Mouse (Mus musculus) left cerebral cortex, postnatal 25 days (tissue): ENCODE measurements around the gene Krt81. TPM values are rescaled to one million over a fixed set of nuclear protein-coding genes. Genes with fewer than 3 reads are reported as not detected.

ENCODE experiments used
- DNase-seq, 2 experiments: peaks; one replicate each; pipeline ENCODE4 v3.0.0; 2022; ENCODE audit warnings: low spot score in 2 of 2, mixed read lengths in 1 of 2
- intact Hi-C: fragments of 180-260 bp; cut with DNase I; formaldehyde crosslinking; loops from one replicate; pipeline ENCODE4 v1.15.1; 2025
- total RNA-seq, 2 experiments: library from RNA; stranded (reverse); gene quantifications; 2 replicates each; pipeline ENCODE4 v1.2.3; 2021

Krt81 gene
- total RNA-seq, 2 experiments from 2014 or later: not detected

- no peak for DNase-seq
- intact Hi-C loops: no loop called here
These were observed 8.3 kb downstream of the Krt81 start for GRCm38 (mm10) chr15:101455292-101455691.

GRCm38 (mm10) chr15:101454774-101455173, 8.8 kb downstream of the Krt81 start:
- no peak for DNase-seq
- intact Hi-C loops: loop anchor here (5.0 kb wide), 1 partner anchor 112 kb away; no protein-coding TSS in a partner anchor

DNA sequence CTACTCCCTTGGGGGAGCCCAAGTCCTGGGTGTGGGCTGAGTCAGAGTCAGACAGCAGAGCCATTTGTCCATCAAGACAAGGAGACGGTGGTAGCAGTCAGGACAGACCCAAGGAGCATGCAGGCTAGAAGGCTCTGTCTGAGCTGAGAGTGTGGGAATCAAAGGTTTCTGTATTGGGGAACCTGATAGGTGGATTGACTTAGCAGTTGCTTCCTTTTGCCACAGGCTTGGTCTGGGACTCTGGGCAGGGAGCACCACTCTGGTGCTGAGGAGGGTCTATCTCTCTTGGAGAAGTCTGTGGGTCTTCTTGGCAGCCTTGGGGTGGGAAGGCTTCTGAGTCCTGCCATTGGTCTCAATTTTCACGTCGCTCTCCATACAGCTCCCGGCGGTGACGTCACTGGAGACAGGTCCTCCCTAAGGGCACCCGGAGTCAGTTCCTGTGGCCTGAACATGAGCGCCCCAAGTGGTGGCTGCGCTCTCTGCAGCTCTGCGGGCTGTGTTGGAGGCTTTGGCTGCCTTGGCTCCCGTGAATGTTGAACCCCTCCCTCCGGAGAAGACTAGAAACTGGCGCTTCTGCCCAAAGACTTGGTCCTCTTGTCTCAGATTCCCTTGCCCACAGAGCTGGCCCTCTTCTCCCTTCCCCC, 10.3 kb downstream of the Krt81 start:
- intact Hi-C loops: loop anchor here (5.0 kb wide), 1 partner anchor 111 kb away; no protein-coding TSS in a partner anchor
- peak; percentile 60 to 74 for DNase-seq

DNA sequence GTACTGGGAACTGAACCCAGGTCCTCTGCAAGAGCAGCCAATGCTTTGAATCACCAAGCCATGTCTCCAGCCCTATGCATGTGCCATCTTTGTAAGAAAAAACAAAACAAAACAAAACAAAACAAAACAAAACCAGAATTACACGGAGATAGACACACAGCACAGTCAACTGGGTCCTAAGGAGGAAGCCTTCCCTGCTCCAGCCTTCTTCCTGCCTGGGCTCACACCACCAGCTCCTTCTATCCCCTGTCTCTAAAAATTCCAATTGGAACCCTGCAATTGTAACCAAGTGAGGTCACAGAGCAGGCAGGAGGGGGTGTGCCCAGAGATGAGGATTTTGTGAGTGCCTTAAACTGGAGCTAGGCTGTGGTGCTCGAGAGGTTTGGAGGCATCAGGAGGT, 16.1 kb downstream of the Krt81 start, which contains the start of gene Krt88:
TSS of gene Krt88 (plus strand) at position 301 of the 400 bp plus-strand sequence.
- DNase-seq: no peak
- intact Hi-C loops: no loop called here

GRCm38 (mm10) chr15:101446572-101446971, 17.0 kb downstream of the Krt81 start:
- DNase-seq: no peak
- intact Hi-C loops: no loop called here

- DNase-seq: peak; percentile 29 to 33
- intact Hi-C loops: no loop called here
These were observed 22.7 kb downstream of the Krt81 start for GRCm38 (mm10) chr15:101440837-101441236.

GRCm38 (mm10) chr15:101438555-101438954, 25.0 kb downstream of the Krt81 start, which contains the start of gene Krt87:
TSS of gene Krt87 (minus strand) at chr15:101438804.
- intact Hi-C loops: no loop called here

DNA sequence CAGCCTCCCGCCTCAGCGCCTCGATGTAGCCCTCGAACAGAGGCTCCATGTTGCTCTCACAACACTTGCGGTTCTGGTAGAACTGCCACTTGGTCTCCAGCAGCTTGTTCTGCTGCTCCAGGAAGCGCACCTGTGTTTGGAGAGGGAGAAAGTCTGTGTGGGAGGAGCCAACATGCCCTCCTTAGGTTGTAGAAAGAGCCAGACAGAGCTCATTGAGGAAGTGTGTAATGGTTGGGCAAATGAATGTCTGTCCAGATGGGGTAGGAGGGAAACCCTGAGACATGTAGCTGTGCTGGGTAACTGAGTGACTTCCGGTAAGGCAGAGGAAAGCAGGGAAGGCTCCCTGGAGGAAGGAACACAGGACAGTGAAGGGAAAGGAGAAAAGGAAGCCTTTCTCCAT, 26.9 kb downstream of the Krt81 start:
- DNase-seq: no peak
- intact Hi-C loops: no loop called here

More at GRCm38 (mm10) chr15:101438555-101438954, 25.0 kb downstream of the Krt81 start, which contains the start of gene Krt87:
- DNase-seq: no peak

- intact Hi-C loops: no loop called here
- DNase-seq: no peak
These were observed 38.6 kb downstream of the Krt81 start for GRCm38 (mm10) chr15:101424914-101425313.

- intact Hi-C loops: no loop called here
- no peak for DNase-seq
These were observed 42.6 kb downstream of the Krt81 start for GRCm38 (mm10) chr15:101420903-101421302.

GRCm38 (mm10) chr15:101418950-101419349, 44.6 kb downstream of the Krt81 start:
- intact Hi-C loops: no loop called here
- peak in 1 of 2 experiments; percentile 24 for DNase-seq

GRCm38 (mm10) chr15:101414807-101415565, 48.6 kb downstream of the Krt81 start:
- intact Hi-C loops: no loop called here

GRCm38 (mm10) chr15:101413916-101414635, 49.5 kb downstream of the Krt81 start:
- DNase-seq: peak in 1 of 2 experiments; percentile 14
- intact Hi-C loops: no loop called here

More at GRCm38 (mm10) chr15:101414807-101415565, 48.6 kb downstream of the Krt81 start:
- no peak for DNase-seq

- no peak for DNase-seq
- intact Hi-C loops: no loop called here
These were observed 51.4 kb downstream of the Krt81 start for GRCm38 (mm10) chr15:101412188-101412587.

GRCm38 (mm10) chr15:101410775-101411174, 52.8 kb downstream of the Krt81 start, which contains the start of gene Krt7:
TSS of gene Krt7 (plus strand) at chr15:101411043.
- intact Hi-C loops: no loop called here
- no peak for DNase-seq

Other genes starting within 250 kb of the Krt81 start
- 10 to 100 TPM; 84.2 to 95.8 TPM for gene Grasp, start 239.6 kb downstream of the Krt81 start, total RNA-seq
- gene Nr4a1, start 209.5 kb downstream of the Krt81 start, total RNA-seq: 100 to 1,000 TPM; 111 to 133 TPM
- gene Atg101, start 179.5 kb downstream of the Krt81 start, total RNA-seq: 10 to 100 TPM; 40.3 to 43.6 TPM
- gene 6030408B16Rik, start 170.5 kb downstream of the Krt81 start, total RNA-seq: not detected
- gene Krt80, start 93.6 kb downstream of the Krt81 start, total RNA-seq: 1 to 10 TPM; 2.2 to 2.4 TPM
- under 1 TPM; 0.09 to 0.21 TPM for gene Krt7, start 52.7 kb downstream of the Krt81 start, total RNA-seq
- gene Krt87, start 24.9 kb downstream of the Krt81 start, total RNA-seq: not detected
- gene Krt88, start 16.0 kb downstream of the Krt81 start, total RNA-seq: not detected
- gene Krt86, start 9.7 kb upstream of the Krt81 start, total RNA-seq: not detected
- not detected for gene Krt83, start 27.8 kb upstream of the Krt81 start, total RNA-seq
- gene Gm49425, start 53.5 kb upstream of the Krt81 start, total RNA-seq: not detected
- gene Krt84, start 69.1 kb upstream of the Krt81 start, total RNA-seq: not detected
- gene Krt82, start 86.9 kb upstream of the Krt81 start, total RNA-seq: not detected
- not detected for gene Krt90, start 99.2 kb upstream of the Krt81 start, total RNA-seq
- gene Krt75, start 110.2 kb upstream of the Krt81 start, total RNA-seq: not detected
- not detected for gene Gm5414, start 164.4 kb upstream of the Krt81 start, total RNA-seq
- gene Gm5478, start 183.6 kb upstream of the Krt81 start, total RNA-seq: not detected
- not detected for gene Krt6b, start 216.5 kb upstream of the Krt81 start, total RNA-seq
- not detected for gene Krt6a, start 230.6 kb upstream of the Krt81 start, total RNA-seq
- gene Krt5, start 249.1 kb upstream of the Krt81 start, total RNA-seq: not detected